Mouse (Mus musculus): ENCODE data around the gene Ston1.

- TF ChIP-seq CTCF (IDR thresholded peaks at IDR 0.05; ENCODE audit: control insufficient read depth, insufficient read depth, low read length) (no peak), POLR2A (IDR thresholded peaks at IDR 0.05; ENCODE audit: borderline replicate concordance, control insufficient read depth, low read depth, low read length) (no peak)
Observed at GRCm38 (mm10) chr17:88622711-88623110, 25.2 kb downstream of the Ston1 start.
